Mouse (Mus musculus): ENCODE results near the gene Plcb4. TPM values are rescaled to one million over a fixed set of nuclear protein-coding genes. Genes with fewer than 3 reads are reported as not detected.

Gene Plcb4
- total and polyA plus RNA-seq, 2 experiments from 2014 or later, result 31.4 to 66.6 TPM

GRCm38 (mm10) chr2:135687585-135687984 lies 28.8 kb downstream of the Plcb4 start:
- DNase-seq (ENCODE audit: low spot score) (no peak), ATAC-seq (ENCODE audit: low FRiP score) (no peak)
- H3K27me3 ChIP-seq (ENCODE audit: insufficient read depth, low read length), result no peaks in the 10 kb centered on the region
- no peaks in the 10 kb centered on the region for H3K36me3 ChIP-seq (ENCODE audit: insufficient read depth, low read length)
- no peak overlapping the region for H3K9ac ChIP-seq (replicated peaks; ENCODE audit: low read length, poor library complexity, severe bottlenecking)
- H3K4me1 ChIP-seq (ENCODE audit: insufficient read depth, low read length), result no peaks in the 10 kb centered on the region
- no peak overlapping the region for H3K4me2 ChIP-seq (ENCODE audit: low read depth, low read length, poor library complexity, severe bottlenecking)
- H3K4me3 ChIP-seq (ENCODE audit: low read depth, low read length), result no peak overlapping the region
- 96% methylated on average over 5 of the region's 5 CpGs for WGBS
- no peak for TF ChIP-seq CTCF (IDR thresholded peaks at IDR 0.05)
- no peak overlapping the region for H3K27ac ChIP-seq (ENCODE audit: low read depth, low read length)
- no peaks in the 10 kb centered on the region for H3K9me3 ChIP-seq (ENCODE audit: low read length)

GRCm38 (mm10) chr2:135692568-135693488 lies 34.0 kb downstream of the Plcb4 start:
- 0 out of 2 replicates have a peak overlapping the region, but pooled peaks have one; percentile 8 for H3K27ac ChIP-seq (ENCODE audit: low read depth, low read length)
- WGBS, result 67% methylated on average over 12 of the region's 12 CpGs
- no peak for TF ChIP-seq CTCF (IDR thresholded peaks at IDR 0.05)
- DNase-seq (ENCODE audit: low spot score), result peak; percentile 23
- no peaks in the 10 kb centered on the region for H3K27me3 ChIP-seq (ENCODE audit: insufficient read depth, low read length)
- no peaks in the 10 kb centered on the region for H3K9me3 ChIP-seq (ENCODE audit: low read length)
- no peak overlapping the region for H3K4me2 ChIP-seq (ENCODE audit: low read depth, low read length, poor library complexity, severe bottlenecking)
- no peak overlapping the region for H3K4me3 ChIP-seq (ENCODE audit: low read depth, low read length)
- H3K4me1 ChIP-seq (ENCODE audit: insufficient read depth, low read length), result no peaks in the 10 kb centered on the region
- ATAC-seq (ENCODE audit: low FRiP score), result no peak
- H3K9ac ChIP-seq (replicated peaks; ENCODE audit: low read length, poor library complexity, severe bottlenecking), result no peak overlapping the region
- H3K36me3 ChIP-seq (ENCODE audit: insufficient read depth, low read length), result no peaks in the 10 kb centered on the region

GRCm38 (mm10) chr2:135700686-135701413 lies 42.0 kb downstream of the Plcb4 start:
- Histone ChIP-seq H3K27me3 (ENCODE audit: insufficient read depth, low read length) (no peaks in the 10 kb centered on the region), H3K4me2 (ENCODE audit: low read depth, low read length, poor library complexity, severe bottlenecking) (no peak overlapping the region), H3K36me3 (ENCODE audit: insufficient read depth, low read length) (no peaks in the 10 kb centered on the region), H3K9ac (replicated peaks; ENCODE audit: low read length, poor library complexity, severe bottlenecking) (no peak overlapping the region), H3K27ac (ENCODE audit: low read depth, low read length) (no peak overlapping the region), H3K9me3 (ENCODE audit: low read length) (no peaks in the 10 kb centered on the region), H3K4me1 (ENCODE audit: insufficient read depth, low read length) (no peaks in the 10 kb centered on the region), H3K4me3 (ENCODE audit: low read depth, low read length) (no peak overlapping the region)
- DNase-seq (ENCODE audit: low spot score) (no peak), ATAC-seq (ENCODE audit: low FRiP score) (no peak)
- WGBS, result 94% methylated on average over 7 of the region's 7 CpGs
- TF ChIP-seq CTCF (IDR thresholded peaks at IDR 0.05), result no peak

- DNase-seq (ENCODE audit: low spot score) (no peak), ATAC-seq (ENCODE audit: low FRiP score) (no peak)
- H3K4me2 ChIP-seq (ENCODE audit: low read depth, low read length, poor library complexity, severe bottlenecking), result no peak overlapping the region
- no peaks in the 10 kb centered on the region for H3K36me3 ChIP-seq (ENCODE audit: insufficient read depth, low read length)
- 89% methylated on average over 5 of the region's 5 CpGs for WGBS
- H3K27me3 ChIP-seq (ENCODE audit: insufficient read depth, low read length), result no peaks in the 10 kb centered on the region
- H3K4me3 ChIP-seq (ENCODE audit: low read depth, low read length), result no peak overlapping the region
- H3K9ac ChIP-seq (replicated peaks; ENCODE audit: low read length, poor library complexity, severe bottlenecking), result no peak overlapping the region
- H3K9me3 ChIP-seq (ENCODE audit: low read length), result no peaks in the 10 kb centered on the region
- H3K4me1 ChIP-seq (ENCODE audit: insufficient read depth, low read length), result no peaks in the 10 kb centered on the region
- H3K27ac ChIP-seq (ENCODE audit: low read depth, low read length), result no peak overlapping the region
- TF ChIP-seq CTCF (IDR thresholded peaks at IDR 0.05), result no peak
Observed at GRCm38 (mm10) chr2:135704673-135705072, 45.9 kb downstream of the Plcb4 start.

- TF ChIP-seq CTCF (IDR thresholded peaks at IDR 0.05), result no peak
- H3K4me2 ChIP-seq (ENCODE audit: low read depth, low read length, poor library complexity, severe bottlenecking), result no peak overlapping the region
- H3K27me3 ChIP-seq (ENCODE audit: insufficient read depth, low read length), result no peaks in the 10 kb centered on the region
- no peaks in the 10 kb centered on the region for H3K36me3 ChIP-seq (ENCODE audit: insufficient read depth, low read length)
- no peak for DNase-seq (ENCODE audit: low spot score)
- no peak overlapping the region for H3K4me3 ChIP-seq (ENCODE audit: low read depth, low read length)
- H3K4me1 ChIP-seq (ENCODE audit: insufficient read depth, low read length), result peaks cover 10% of the 10 kb centered on the region
- no peak for ATAC-seq (ENCODE audit: low FRiP score)
- H3K9me3 ChIP-seq (ENCODE audit: low read length), result no peaks in the 10 kb centered on the region
- WGBS, result 98% methylated on average over 2 of the region's 2 CpGs
- no peak overlapping the region for H3K9ac ChIP-seq (replicated peaks; ENCODE audit: low read length, poor library complexity, severe bottlenecking)
- H3K27ac ChIP-seq (ENCODE audit: low read depth, low read length), result no peak overlapping the region
Observed at GRCm38 (mm10) chr2:135707305-135707704, 48.5 kb downstream of the Plcb4 start.

- peaks cover 16% of the 10 kb centered on the region for H3K4me1 ChIP-seq (ENCODE audit: insufficient read depth, low read length)
- WGBS, result 84% methylated on average over 3 of the region's 3 CpGs
- no peaks in the 10 kb centered on the region for H3K9me3 ChIP-seq (ENCODE audit: low read length)
- H3K27ac ChIP-seq (ENCODE audit: low read depth, low read length), result no peak overlapping the region
- DNase-seq (ENCODE audit: low spot score), result no peak
- H3K9ac ChIP-seq (replicated peaks; ENCODE audit: low read length, poor library complexity, severe bottlenecking), result no peak overlapping the region
- no peak for TF ChIP-seq CTCF (IDR thresholded peaks at IDR 0.05)
- H3K4me2 ChIP-seq (ENCODE audit: low read depth, low read length, poor library complexity, severe bottlenecking), result no peak overlapping the region
- no peaks in the 10 kb centered on the region for H3K36me3 ChIP-seq (ENCODE audit: insufficient read depth, low read length)
- no peaks in the 10 kb centered on the region for H3K27me3 ChIP-seq (ENCODE audit: insufficient read depth, low read length)
- no peak overlapping the region for H3K4me3 ChIP-seq (ENCODE audit: low read depth, low read length)
- ATAC-seq (ENCODE audit: low FRiP score), result no peak
Observed at GRCm38 (mm10) chr2:135708386-135708785, 49.6 kb downstream of the Plcb4 start.
